Mouse (Mus musculus) hindbrain, postnatal 0 days (tissue): ENCODE data around the gene Bmt2. TPM values are rescaled to one million over a fixed set of nuclear protein-coding genes. Genes with fewer than 3 reads are reported as not detected.
A peak's percentile ranks its signal among the peaks of the same experiment; 100 is the strongest.

ENCODE experiments used
- ATAC-seq: fragments of 200-750 bp; cut with Nextera tagmentation; 2 replicates; pipeline ENCODE4 v1.8.0; 2017; ENCODE audit warnings: mild to moderate bottlenecking, moderate TSS enrichment, moderate library complexity
- DNase-seq: peaks from one replicate; pipeline ENCODE4 v3.0.0-alpha.2; 2015; ENCODE audit warnings: low spot score
- H3K27ac ChIP-seq: fragments of 300-500 bp; sonication (generic); 2 replicates; pipeline ENCODE4 v1.5.1; 2014; ENCODE audit warnings: mild to moderate bottlenecking
- H3K27me3 ChIP-seq: fragments of 300-500 bp; sonication (generic); 2 replicates; pipeline ENCODE4 v1.6.1; 2014; ENCODE audit warnings: low read length, mixed read lengths; ENCODE audit not compliant: insufficient read depth
- H3K36me3 ChIP-seq: fragments of 300-500 bp; sonication (generic); 2 replicates; pipeline ENCODE4 v1.6.1; 2014; ENCODE audit warnings: low read length, mixed read lengths; ENCODE audit not compliant: insufficient read depth
- H3K4me1 ChIP-seq: fragments of 300-500 bp; sonication (generic); 2 replicates; pipeline ENCODE4 v1.6.1; 2014; ENCODE audit warnings: antibody characterized with exemption, low read length, mixed read lengths; ENCODE audit not compliant: insufficient read depth
- H3K4me2 ChIP-seq: fragments of 300-500 bp; sonication (generic); 2 replicates; pipeline ENCODE4 v1.6.1; 2014; ENCODE audit warnings: low read depth, mild to moderate bottlenecking, low read length, moderate library complexity, mixed read lengths
- H3K4me3 ChIP-seq: fragments of 300-500 bp; sonication (generic); 2 replicates; pipeline ENCODE4 v1.5.1; 2014; ENCODE audit warnings: low read length
- H3K9ac ChIP-seq: fragments of 300-500 bp; sonication (generic); replicated peaks from 2 replicates; pipeline ENCODE4 v1.6.1; 2014; ENCODE audit warnings: mild to moderate bottlenecking, low read length, moderate library complexity, mixed read lengths
- H3K9me3 ChIP-seq: fragments of 300-500 bp; sonication (generic); 2 replicates; pipeline ENCODE4 v1.6.1; 2016; ENCODE audit warnings: low read length, mixed read lengths
- CTCF ChIP-seq: IDR thresholded peaks from 2 replicates; pipeline ENCODE4 v1.5.1; 2016; ENCODE audit warnings: antibody characterized with exemption, control low read depth, low read depth
- WGBS: fragments of 180-500 bp; shearing (Covaris S2); extraction: QIAGEN DNeasy Blood & Tissue Kit; methylation state at CpG from one replicate; pipeline ENCODE4 v1.1.7; 2014; 5-methylcytosine and 5-hydroxymethylcytosine counted together
- polyA plus RNA-seq: library from polyadenylated mRNA; unstranded; fragments of >200 nt; fragmentation: Nextera tagmentation; extraction: Ambion mirVana; gene quantifications from 2 replicates; pipeline ENCODE4 v1.2.1, GENCODE M21; 2015
- total RNA-seq: library from RNA; depleted of rRNA; stranded (reverse); fragments of >200 nt; gene quantifications from 2 replicates; pipeline ENCODE4 v1.2.3, GENCODE M21; 2014

The Bmt2 gene
- total and polyA plus RNA-seq, 2 experiments from 2014 or later: 11.2 to 19.4 TPM

GRCm38 (mm10) chr6:13683929-13684595, 6.3 kb upstream of the Bmt2 start:
- ATAC-seq: no peak

GRCm38 (mm10) chr6:13678349-13678748, 583 bp upstream of the Bmt2 start:
- Histone ChIP-seq H3K9ac (0 out of 2 replicates have a peak overlapping the region, but pooled peaks have one; percentile 15), H3K36me3 (no peaks in the 10 kb centered on the region), H3K4me3 (peak overlapping the region; percentile 99), H3K4me2 (peak overlapping the region; percentile 83), H3K27me3 (no peaks in the 10 kb centered on the region), H3K27ac (no peak overlapping the region; the same call in 1 of the 2 replicates), H3K4me1 (no peaks in the 10 kb centered on the region), H3K9me3 (no peaks in the 10 kb centered on the region)
- ATAC-seq (no peak), DNase-seq (no peak)
- 23% methylated on average over 5 of the region's 5 CpGs for whole genome bisulfite sequencing
- no peak for TF ChIP-seq CTCF

More at GRCm38 (mm10) chr6:13683929-13684595, 6.3 kb upstream of the Bmt2 start:
- H3K4me1 ChIP-seq: no peaks in the 10 kb centered on the region
- H3K27ac ChIP-seq: no peak overlapping the region
- no peak for TF ChIP-seq CTCF
- no peak overlapping the region for H3K4me2 ChIP-seq
- no peak for DNase-seq
- WGBS: 96% methylated on average over 2 of the region's 2 CpGs
- no peaks in the 10 kb centered on the region for H3K27me3 ChIP-seq
- H3K9me3 ChIP-seq: no peaks in the 10 kb centered on the region
- no peaks in the 10 kb centered on the region for H3K36me3 ChIP-seq
- no peak overlapping the region for H3K9ac ChIP-seq
- H3K4me3 ChIP-seq: no peak overlapping the region

GRCm38 (mm10) chr6:13677141-13677761, 515 bp downstream of the Bmt2 start:
- H3K36me3 ChIP-seq: no peaks in the 10 kb centered on the region
- peak overlapping the region; percentile 98 for H3K9ac ChIP-seq
- DNase-seq (peak; percentile 68), ATAC-seq (peak; percentile 81)
- 1% methylated on average over 38 of the region's 43 CpGs for WGBS
- no peaks in the 10 kb centered on the region for H3K27me3 ChIP-seq
- H3K4me3 ChIP-seq: peak overlapping the region; percentile 99
- H3K27ac ChIP-seq: peak overlapping the region; percentile 96
- no peaks in the 10 kb centered on the region for H3K4me1 ChIP-seq
- no peak for TF ChIP-seq CTCF
- H3K9me3 ChIP-seq: no peaks in the 10 kb centered on the region
- peak overlapping the region; percentile 83 for H3K4me2 ChIP-seq

GRCm38 (mm10) chr6:13676196-13676595, 1.6 kb downstream of the Bmt2 start:
- peak overlapping the region; percentile 99 for H3K4me3 ChIP-seq
- H3K27ac ChIP-seq: no peak overlapping the region
- no peak for ATAC-seq
- no peaks in the 10 kb centered on the region for H3K4me1 ChIP-seq
- H3K9me3 ChIP-seq: no peaks in the 10 kb centered on the region
- H3K9ac ChIP-seq: no peak overlapping the region
- no peaks in the 10 kb centered on the region for H3K27me3 ChIP-seq
- peak overlapping the region; percentile 83 for H3K4me2 ChIP-seq
- DNase-seq: no peak
- no peaks in the 10 kb centered on the region for H3K36me3 ChIP-seq
- TF ChIP-seq CTCF: no peak

- DNase-seq (no peak), ATAC-seq (no peak)
- no peak overlapping the region for H3K27ac ChIP-seq
- WGBS: 64% methylated on average over 5 of the region's 5 CpGs
- no peaks in the 10 kb centered on the region for H3K4me1 ChIP-seq
- no peak overlapping the region for H3K4me3 ChIP-seq
- H3K4me2 ChIP-seq: peak overlapping the region; percentile 83
- H3K36me3 ChIP-seq: no peaks in the 10 kb centered on the region
- no peak overlapping the region for H3K9ac ChIP-seq
- no peak for TF ChIP-seq CTCF
- no peaks in the 10 kb centered on the region for H3K27me3 ChIP-seq
- H3K9me3 ChIP-seq: no peaks in the 10 kb centered on the region
Observed at GRCm38 (mm10) chr6:13674600-13675305, 3.0 kb downstream of the Bmt2 start.

GRCm38 (mm10) chr6:13665646-13666045, 12.1 kb downstream of the Bmt2 start:
- DNase-seq (no peak), ATAC-seq (no peak)
- TF ChIP-seq CTCF: no peak
- no peak overlapping the region for H3K9ac ChIP-seq
- no peaks in the 10 kb centered on the region for H3K4me1 ChIP-seq
- 93% methylated on average over 7 of the region's 7 CpGs for WGBS
- H3K36me3 ChIP-seq: peaks cover 2% of the 10 kb centered on the region; the same call in 1 of the 2 replicates
- H3K4me3 ChIP-seq: no peak overlapping the region
- no peaks in the 10 kb centered on the region for H3K9me3 ChIP-seq
- H3K4me2 ChIP-seq: no peak overlapping the region
- H3K27ac ChIP-seq: no peak overlapping the region
- no peaks in the 10 kb centered on the region for H3K27me3 ChIP-seq
